Mouse (Mus musculus) intestine, postnatal 0 days (tissue): ENCODE measurements around the gene Cct5. TPM values are rescaled to one million over a fixed set of nuclear protein-coding genes. Genes with fewer than 3 reads are reported as not detected.

Experiments used
- ATAC-seq: fragments of 200-750 bp; cut with Nextera tagmentation; 2 replicates; pipeline ENCODE4 v1.8.0; 2017; ENCODE audit warnings: mild to moderate bottlenecking, moderate TSS enrichment, moderate library complexity
- H3K27ac ChIP-seq: fragments of 300-500 bp; sonication (generic); 2 replicates; pipeline ENCODE4 v1.5.1; 2014; ENCODE audit warnings: mild to moderate bottlenecking, low read depth, low read length, moderate library complexity
- H3K27me3 ChIP-seq: fragments of 300-500 bp; sonication (generic); replicated peaks from 2 replicates; pipeline ENCODE4 v1.6.1; 2014; ENCODE audit warnings: low read length, mixed read lengths; ENCODE audit not compliant: control insufficient read depth, insufficient read depth
- H3K36me3 ChIP-seq: fragments of 300-500 bp; sonication (generic); 2 replicates; pipeline ENCODE4 v1.6.1; 2014; ENCODE audit warnings: mild to moderate bottlenecking, moderate library complexity; ENCODE audit not compliant: control insufficient read depth, insufficient read depth
- H3K4me1 ChIP-seq: fragments of 300-500 bp; sonication (generic); replicated peaks from 2 replicates; pipeline ENCODE4 v1.6.1; 2014; ENCODE audit warnings: antibody characterized with exemption, low read length, mixed read lengths; ENCODE audit not compliant: control insufficient read depth, insufficient read depth
- H3K4me2 ChIP-seq: fragments of 300-500 bp; sonication (generic); replicated peaks from 2 replicates; pipeline ENCODE4 v1.6.1; 2014; ENCODE audit warnings: low read depth, mild to moderate bottlenecking, moderate library complexity
- H3K4me3 ChIP-seq: fragments of 300-500 bp; sonication (generic); 2 replicates; pipeline ENCODE4 v1.5.1; 2014; ENCODE audit warnings: low read depth, low read length
- H3K9ac ChIP-seq: fragments of 300-500 bp; sonication (generic); 2 replicates; pipeline ENCODE4 v1.6.1; 2014; ENCODE audit warnings: mild to moderate bottlenecking, low read depth, low read length
- H3K9me3 ChIP-seq: fragments of 300-500 bp; sonication (generic); 2 replicates; pipeline ENCODE4 v1.6.1; 2016; ENCODE audit warnings: mixed run types; ENCODE audit not compliant: control insufficient read depth
- CTCF ChIP-seq: sonication (generic); IDR thresholded peaks from 2 replicates; pipeline ENCODE4 v1.5.1; 2016; ENCODE audit warnings: low read depth, mild to moderate bottlenecking, control low read depth, antibody characterized with exemption, moderate library complexity
- WGBS: fragments of 180-500 bp; shearing (Covaris S2); extraction: QIAGEN DNeasy Blood & Tissue Kit; methylation state at CpG from one replicate; pipeline ENCODE4 v1.1.7; 2014; 5-methylcytosine and 5-hydroxymethylcytosine counted together
- polyA plus RNA-seq: library from polyadenylated mRNA; unstranded; fragments of >200 nt; fragmentation: Nextera tagmentation; extraction: Ambion mirVana; gene quantifications from 2 replicates; pipeline ENCODE4 v1.2.1, GENCODE M21; 2015

The Cct5 gene
- polyA plus RNA-seq, 1 experiment from 2014 or later: 172 TPM

- Histone ChIP-seq H3K4me2 (no peak overlapping the region), H3K4me1 (no peaks in the 10 kb centered on the region), H3K4me3 (no peak overlapping the region), H3K9me3 (no peaks in the 10 kb centered on the region), H3K9ac (no peak overlapping the region), H3K27me3 (no peaks in the 10 kb centered on the region), H3K27ac (no peak overlapping the region), H3K36me3 (peaks cover 69% of the 10 kb centered on the region)
- no peak for ATAC-seq
- WGBS: 87% methylated on average over 8 of the region's 8 CpGs
- no peak for TF ChIP-seq CTCF
These were observed 9.1 kb downstream of the Cct5 start for GRCm38 (mm10) chr15:31592531-31592930.

- ATAC-seq: no peak
- H3K36me3 ChIP-seq: peaks cover 62% of the 10 kb centered on the region
- no peak overlapping the region for H3K9ac ChIP-seq
- H3K27me3 ChIP-seq: no peaks in the 10 kb centered on the region
- WGBS: 91% methylated on average over 5 of the region's 5 CpGs
- H3K4me1 ChIP-seq: no peaks in the 10 kb centered on the region
- H3K9me3 ChIP-seq: no peaks in the 10 kb centered on the region
- no peak overlapping the region for H3K4me3 ChIP-seq
- no peak overlapping the region for H3K4me2 ChIP-seq
- H3K27ac ChIP-seq: no peak overlapping the region
- TF ChIP-seq CTCF: no peak
These were observed 11.4 kb downstream of the Cct5 start for GRCm38 (mm10) chr15:31590176-31590575.

GRCm38 (mm10) chr15:31588989-31589640 lies 12.5 kb downstream of the Cct5 start:
- no peak overlapping the region for H3K4me2 ChIP-seq
- H3K9me3 ChIP-seq: no peaks in the 10 kb centered on the region
- TF ChIP-seq CTCF: no peak
- no peak overlapping the region for H3K27ac ChIP-seq
- no peaks in the 10 kb centered on the region for H3K4me1 ChIP-seq
- no peak overlapping the region for H3K9ac ChIP-seq
- peaks cover 51% of the 10 kb centered on the region for H3K36me3 ChIP-seq
- H3K27me3 ChIP-seq: no peaks in the 10 kb centered on the region
- no peak for ATAC-seq
- H3K4me3 ChIP-seq: no peak overlapping the region
- 56% methylated on average over 8 of the region's 8 CpGs for WGBS

DNA sequence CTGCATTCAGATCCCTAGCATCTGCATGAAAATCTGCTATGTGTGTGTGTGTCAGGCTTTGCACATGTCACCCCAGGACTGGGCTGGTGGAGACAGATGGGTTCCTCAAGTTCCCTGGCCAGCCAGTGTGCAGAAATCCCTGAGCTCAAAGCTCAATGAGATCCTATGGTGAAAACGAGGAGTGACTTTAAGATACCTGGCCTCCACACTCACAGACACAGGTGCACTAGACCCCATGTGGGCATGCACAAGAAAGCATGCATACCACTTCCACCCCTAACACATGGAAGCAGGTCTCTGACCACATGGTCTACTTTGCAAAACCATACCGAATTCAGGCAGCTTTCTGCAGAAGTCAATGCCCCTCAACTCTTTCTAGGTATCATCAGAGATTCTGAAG lies 13.8 kb downstream of the Cct5 start:
- 74% methylated on average over 2 of the region's 2 CpGs for WGBS

GRCm38 (mm10) chr15:31586519-31586918 lies 15.1 kb downstream of the Cct5 start:
- Histone ChIP-seq H3K27me3 (no peaks in the 10 kb centered on the region), H3K4me3 (no peak overlapping the region), H3K36me3 (peaks cover 25% of the 10 kb centered on the region), H3K9ac (no peak overlapping the region), H3K4me2 (no peak overlapping the region), H3K4me1 (no peaks in the 10 kb centered on the region), H3K9me3 (no peaks in the 10 kb centered on the region), H3K27ac (no peak overlapping the region)
- ATAC-seq: no peak
- TF ChIP-seq CTCF: peak; percentile 99
- WGBS: 4% methylated on average over 4 of the region's 4 CpGs

More for the DNA sequence above, 13.8 kb downstream of the Cct5 start:
- no peak overlapping the region for H3K27ac ChIP-seq
- ATAC-seq: no peak
- no peaks in the 10 kb centered on the region for H3K9me3 ChIP-seq
- no peak overlapping the region for H3K4me2 ChIP-seq
- no peak for TF ChIP-seq CTCF
- no peaks in the 10 kb centered on the region for H3K27me3 ChIP-seq
- peaks cover 38% of the 10 kb centered on the region for H3K36me3 ChIP-seq
- H3K9ac ChIP-seq: no peak overlapping the region
- H3K4me1 ChIP-seq: no peaks in the 10 kb centered on the region
- no peak overlapping the region for H3K4me3 ChIP-seq

DNA sequence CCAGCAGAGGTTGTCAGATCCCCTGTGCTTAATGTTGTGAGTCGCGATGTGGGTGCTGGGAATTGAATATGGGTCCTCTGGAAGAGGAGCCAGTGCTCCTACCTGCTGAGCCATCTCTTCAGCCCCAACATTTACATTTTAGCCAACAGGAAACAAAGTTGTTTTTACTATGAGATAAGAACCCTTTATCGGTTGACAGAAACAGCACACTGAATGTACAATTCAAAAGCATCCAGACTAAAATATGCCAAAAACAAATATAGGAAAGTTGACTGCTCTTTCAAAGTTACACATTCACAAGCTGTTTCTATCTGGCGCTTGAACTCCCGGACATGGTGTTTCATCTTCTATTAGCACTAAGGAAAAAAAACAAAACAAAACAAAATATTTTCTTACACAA lies 15.5 kb downstream of the Cct5 start:
- Histone ChIP-seq H3K4me1 (no peaks in the 10 kb centered on the region), H3K36me3 (peaks cover 21% of the 10 kb centered on the region), H3K27ac (no peak overlapping the region), H3K4me2 (no peak overlapping the region), H3K27me3 (no peaks in the 10 kb centered on the region), H3K4me3 (no peak overlapping the region), H3K9me3 (no peaks in the 10 kb centered on the region), H3K9ac (no peak overlapping the region)
- ATAC-seq: no peak
- no peak for TF ChIP-seq CTCF
- WGBS: 75% methylated on average over 5 of the region's 5 CpGs
